Mouse (Mus musculus) megakaryocyte, embryonic 14.5 days (primary cell): ENCODE measurements at regions not wholly inside any gene's neighbourhood (a gene's known extent, or its start where the extent isn't known, plus 50 kb on each side); places are given as distances from the start of the nearest gene placed in this dataset.
"Not testable (repeated sequence)": the region's sequence is repeated elsewhere in the genome, so short reads cannot be mapped to it uniquely, and the experiment has no call there.

ENCODE experiments used
- H3K27me3 ChIP-seq: replicated peaks from 2 replicates; pipeline ENCODE3; 2012; ENCODE audit warnings: inconsistent platforms
- H3K36me3 ChIP-seq: replicated peaks from 2 replicates; pipeline ENCODE3; 2012; ENCODE audit warnings: low read length, inconsistent platforms, mixed read lengths
- H3K4me1 ChIP-seq: 2 replicates; pipeline ENCODE4 v1.6.1; 2012; ENCODE audit warnings: inconsistent platforms
- H3K4me3 ChIP-seq: replicated peaks from 2 replicates; pipeline ENCODE3; 2012; ENCODE audit warnings: moderate library complexity, mild to moderate bottlenecking, inconsistent platforms
- H3K9me3 ChIP-seq: 2 replicates; pipeline ENCODE4 v1.6.1; 2012; ENCODE audit warnings: inconsistent platforms
- FLI1 ChIP-seq: IDR thresholded peaks from 2 replicates; pipeline ENCODE4 v1.6.1; 2012; ENCODE audit warnings: low read length, inconsistent platforms, mixed read lengths
- GATA1 ChIP-seq: IDR thresholded peaks from 3 replicates; pipeline ENCODE4 v1.6.1; 2012; ENCODE audit warnings: mixed read lengths, low read length, inconsistent platforms, borderline replicate concordance

- not testable (repeated sequence) for H3K4me3 ChIP-seq, H3K4me1 ChIP-seq, H3K9me3 ChIP-seq, H3K27me3 ChIP-seq, H3K36me3 ChIP-seq
Measured at GRCm38 (mm10) chr6:47679946-47680345, 84.8 kb upstream of the Ezh2 start.

- H3K36me3 ChIP-seq, H3K4me1 ChIP-seq, H3K9me3 ChIP-seq, H3K4me3 ChIP-seq, H3K27me3 ChIP-seq: not testable (repeated sequence)
Measured at GRCm38 (mm10) chr6:47672741-47673140, 77.6 kb upstream of the Ezh2 start.

- H3K9me3 ChIP-seq, H3K36me3 ChIP-seq, H3K4me3 ChIP-seq: not testable (repeated sequence)
- Histone ChIP-seq H3K4me1 (peaks cover 26% of the 10 kb centered on the region), H3K27me3 (peaks cover 29% of the 10 kb centered on the region)
Measured at GRCm38 (mm10) chr6:47652880-47653279, 57.7 kb upstream of the Ezh2 start.

- Histone ChIP-seq H3K4me3 (peak overlapping the region; percentile 89), H3K27me3 (peaks cover 38% of the 10 kb centered on the region), H3K4me1 (peaks cover 30% of the 10 kb centered on the region)
- H3K36me3 ChIP-seq, H3K9me3 ChIP-seq: not testable (repeated sequence)
Measured at GRCm38 (mm10) chr6:47651385-47651718, 56.2 kb upstream of the Ezh2 start.

GRCm38 (mm10) chr6:47650463-47651384 lies 55.6 kb upstream of the Ezh2 start:
- Histone ChIP-seq H3K4me1 (peaks cover 30% of the 10 kb centered on the region), H3K27me3 (peaks cover 38% of the 10 kb centered on the region), H3K36me3 (no peaks in the 10 kb centered on the region), H3K4me3 (peak overlapping the region; percentile 89), H3K9me3 (no peaks in the 10 kb centered on the region)
- 0 out of 2 replicates have a peak, but pooled peaks have one; percentile 35 for TF ChIP-seq FLI1
- peak; percentile 44; the same call in 1 of the 3 replicates for TF ChIP-seq GATA1

GRCm38 (mm10) chr6:47649961-47650360 lies 54.8 kb upstream of the Ezh2 start:
- no peaks in the 10 kb centered on the region for H3K9me3 ChIP-seq
- TF ChIP-seq FLI1 (no peak), GATA1 (no peak)

GRCm38 (mm10) chr6:47649451-47649931 lies 54.4 kb upstream of the Ezh2 start:
- Histone ChIP-seq H3K36me3 (no peaks in the 10 kb centered on the region), H3K9me3 (no peaks in the 10 kb centered on the region), H3K4me3 (peak overlapping the region; percentile 8), H3K27me3 (peaks cover 38% of the 10 kb centered on the region), H3K4me1 (peaks cover 30% of the 10 kb centered on the region)
- TF ChIP-seq FLI1, result peak; percentile 43; the same call in 1 of the 2 replicates
- TF ChIP-seq GATA1, result no peak; the same call in 2 of the 3 replicates

More at GRCm38 (mm10) chr6:47649961-47650360, 54.8 kb upstream of the Ezh2 start:
- H3K36me3 ChIP-seq, result no peaks in the 10 kb centered on the region
- peaks cover 30% of the 10 kb centered on the region for H3K4me1 ChIP-seq
- H3K27me3 ChIP-seq, result peaks cover 38% of the 10 kb centered on the region
- peak overlapping the region; percentile 12 for H3K4me3 ChIP-seq

GRCm38 (mm10) chr6:47648899-47649298 lies 53.8 kb upstream of the Ezh2 start:
- H3K9me3 ChIP-seq, result no peaks in the 10 kb centered on the region
- no peak; the same call in 2 of the 3 replicates for TF ChIP-seq GATA1
- no peak for TF ChIP-seq FLI1
- peaks cover 38% of the 10 kb centered on the region for H3K27me3 ChIP-seq
- H3K4me3 ChIP-seq, result no peak overlapping the region
- peaks cover 30% of the 10 kb centered on the region for H3K4me1 ChIP-seq
- no peaks in the 10 kb centered on the region for H3K36me3 ChIP-seq

- Histone ChIP-seq H3K4me1 (peaks cover 30% of the 10 kb centered on the region), H3K36me3 (no peaks in the 10 kb centered on the region), H3K9me3 (no peaks in the 10 kb centered on the region), H3K4me3 (no peak overlapping the region), H3K27me3 (peaks cover 38% of the 10 kb centered on the region)
- TF ChIP-seq GATA1 (no peak; the same call in 2 of the 3 replicates), FLI1 (no peak)
Measured at GRCm38 (mm10) chr6:47648316-47648715, 53.2 kb upstream of the Ezh2 start.

GRCm38 (mm10) chr6:47647876-47648275 lies 52.7 kb upstream of the Ezh2 start:
- Histone ChIP-seq H3K27me3 (peaks cover 38% of the 10 kb centered on the region), H3K4me3 (no peak overlapping the region), H3K4me1 (peaks cover 30% of the 10 kb centered on the region), H3K36me3 (no peaks in the 10 kb centered on the region), H3K9me3 (no peaks in the 10 kb centered on the region)
- TF ChIP-seq FLI1 (no peak), GATA1 (peak; percentile 1; the same call in 1 of the 3 replicates)
